Mouse (Mus musculus) heart, embryonic 11.5 days (tissue): ENCODE measurements around the gene Spta1. TPM values are rescaled to one million over a fixed set of nuclear protein-coding genes. Genes with fewer than 3 reads are reported as not detected.

Experiments used
- polyA plus RNA-seq: library from polyadenylated mRNA; unstranded; fragments of >200 nt; fragmentation: Nextera tagmentation; extraction: Ambion mirVana; gene quantifications from 2 replicates; pipeline ENCODE4 v1.2.1, GENCODE M21; 2014

Gene Spta1
- polyA plus RNA-seq, 1 experiment from 2014 or later: 11.2 TPM

Other genes starting within 250 kb of the Spta1 start
- 2.7 and 3.7 TPM in 2 replicates for gene Mndal, start 230.3 kb upstream of the Spta1 start, polyA plus RNA-seq
- gene Ifi203, start 230.1 kb upstream of the Spta1 start, polyA plus RNA-seq: 0.31 TPM in 1 of 2 replicates, not detected in the other
- not detected in 2 replicates for gene Ifi202b, start 190.0 kb upstream of the Spta1 start, polyA plus RNA-seq
- gene Ifi205, start 141.0 kb upstream of the Spta1 start, polyA plus RNA-seq: 2.4 and 3.1 TPM in 2 replicates
- 0.08 TPM in 1 of 2 replicates, not detected in the other for gene Olfr433, start 132.1 kb upstream of the Spta1 start, polyA plus RNA-seq
- not detected in 2 replicates for gene Olfr432, start 123.6 kb upstream of the Spta1 start, polyA plus RNA-seq
- gene Olfr430, start 106.2 kb upstream of the Spta1 start, polyA plus RNA-seq: not detected in 2 replicates
- not detected in 2 replicates for gene Olfr429, start 88.4 kb upstream of the Spta1 start, polyA plus RNA-seq
- not detected in 2 replicates for gene Olfr427, start 75.9 kb upstream of the Spta1 start, polyA plus RNA-seq
- not detected in 2 replicates for gene Olfr231, start 51.6 kb upstream of the Spta1 start, polyA plus RNA-seq
- gene Olfr424, start 41.3 kb upstream of the Spta1 start, polyA plus RNA-seq: not detected in 2 replicates
- gene Olfr420, start 17.1 kb upstream of the Spta1 start, polyA plus RNA-seq: 0.28 and 0.36 TPM in 2 replicates
- 0.18 TPM in 1 of 2 replicates, not detected in the other for gene Olfr419, start 79.3 kb downstream of the Spta1 start, polyA plus RNA-seq
- not detected in 2 replicates for gene Mptx1, start 157.7 kb downstream of the Spta1 start, polyA plus RNA-seq
- not detected in 2 replicates for gene Olfr417, start 192.3 kb downstream of the Spta1 start, polyA plus RNA-seq
- not detected in 2 replicates for gene Olfr248, start 218.3 kb downstream of the Spta1 start, polyA plus RNA-seq